Mouse (Mus musculus): ENCODE measurements around the gene Actg2.

- no peak for TF ChIP-seq ZNF384 (IDR thresholded peaks at IDR 0.05; ENCODE audit: low read depth, low read length)
- no peak for TF ChIP-seq CHD2 (IDR thresholded peaks at IDR 0.05; ENCODE audit: low read depth, low read length)
- no peak for TF ChIP-seq HCFC1 (IDR thresholded peaks at IDR 0.05; ENCODE audit: borderline replicate concordance, insufficient read depth, low read length)
- no peak for TF ChIP-seq MAFK (IDR thresholded peaks at IDR 0.05; ENCODE audit: insufficient read depth, low read depth, low read length)
Observed at GRCm38 (mm10) chr6:83488200-83488599, 47.9 kb downstream of the Actg2 start.

All from ES-E14 (cell line).